Mouse (Mus musculus) C2C12 (cell line): ENCODE data around the gene Fahd2a.

Experiments used
- CEBPB ChIP-seq: IDR thresholded peaks from one replicate; pipeline ENCODE4 v1.6.1; 2011; ENCODE audit warnings: low read depth, mild to moderate bottlenecking, control low read depth, moderate library complexity
- CTCF ChIP-seq: IDR thresholded peaks from one replicate; pipeline ENCODE4 v1.5.1; 2011; ENCODE audit not compliant: control insufficient read depth, insufficient read depth, insufficient read length
- MAX ChIP-seq: IDR thresholded peaks from one replicate; pipeline ENCODE4 v1.6.1; 2011; ENCODE audit warnings: mild to moderate bottlenecking, control low read depth
- MYOD1 ChIP-seq: IDR thresholded peaks from one replicate; pipeline ENCODE4 v1.6.1; 2011; ENCODE audit warnings: low read depth; ENCODE audit not compliant: control insufficient read depth, insufficient read length
- MYOG ChIP-seq: IDR thresholded peaks from one replicate; pipeline ENCODE4 v1.6.1; 2011; ENCODE audit not compliant: control insufficient read depth, insufficient read length; ENCODE audit errors: extremely low read depth
- USF1 ChIP-seq: IDR thresholded peaks from one replicate; pipeline ENCODE4 v1.6.1; 2011; ENCODE audit warnings: low read depth, mild to moderate bottlenecking, control low read depth, moderate library complexity

- TF ChIP-seq CTCF (no peak), MYOD1 (no peak), MYOG (no peak), MAX (no peak), USF1 (no peak), CEBPB (no peak)
Measured at GRCm38 (mm10) chr2:127416706-127417105, 27.7 kb downstream of the Fahd2a start.
